Mouse (Mus musculus): ENCODE results near the gene Zzz3. TPM values are rescaled to one million over a fixed set of nuclear protein-coding genes. Genes with fewer than 3 reads are reported as not detected.
A peak's percentile ranks its signal among the peaks of the same experiment; 100 is the strongest.
"Not testable (repeated sequence)": the region's sequence is repeated elsewhere in the genome, so short reads cannot be mapped to it uniquely, and the experiment has no call there.

Gene Zzz3
- total RNA-seq, 1 experiment from 2014 or later: 57.3 TPM

GRCm38 (mm10) chr3:152458875-152459274 is 63.6 kb downstream of the Zzz3 start:
- not testable (repeated sequence) for ATAC-seq (replicated peaks; ENCODE audit: insufficient number of reproducible peaks, low FRiP score, low TSS enrichment, poor library complexity, severe bottlenecking)

- ATAC-seq (replicated peaks; ENCODE audit: insufficient number of reproducible peaks, low FRiP score, low TSS enrichment, poor library complexity, severe bottlenecking): no peak
Measured at GRCm38 (mm10) chr3:152460802-152461201, 65.5 kb downstream of the Zzz3 start.

- ATAC-seq (replicated peaks; ENCODE audit: insufficient number of reproducible peaks, low FRiP score, low TSS enrichment, poor library complexity, severe bottlenecking): no peak
Measured at GRCm38 (mm10) chr3:152462038-152462547, 66.8 kb downstream of the Zzz3 start.

GRCm38 (mm10) chr3:152462900-152463299 is 67.6 kb downstream of the Zzz3 start:
- ATAC-seq (replicated peaks; ENCODE audit: insufficient number of reproducible peaks, low FRiP score, low TSS enrichment, poor library complexity, severe bottlenecking): no peak

GRCm38 (mm10) chr3:152464462-152464861 is 69.2 kb downstream of the Zzz3 start:
- no peak for ATAC-seq (replicated peaks; ENCODE audit: insufficient number of reproducible peaks, low FRiP score, low TSS enrichment, poor library complexity, severe bottlenecking)

GRCm38 (mm10) chr3:152465338-152465737 is 70.1 kb downstream of the Zzz3 start:
- no peak for ATAC-seq (replicated peaks; ENCODE audit: insufficient number of reproducible peaks, low FRiP score, low TSS enrichment, poor library complexity, severe bottlenecking)

GRCm38 (mm10) chr3:152466849-152467248 is 71.6 kb downstream of the Zzz3 start:
- ATAC-seq (replicated peaks; ENCODE audit: insufficient number of reproducible peaks, low FRiP score, low TSS enrichment, poor library complexity, severe bottlenecking): no peak

GRCm38 (mm10) chr3:152467312-152467711 is 72.0 kb downstream of the Zzz3 start:
- ATAC-seq (replicated peaks; ENCODE audit: insufficient number of reproducible peaks, low FRiP score, low TSS enrichment, poor library complexity, severe bottlenecking): no peak

- ATAC-seq (replicated peaks; ENCODE audit: insufficient number of reproducible peaks, low FRiP score, low TSS enrichment, poor library complexity, severe bottlenecking): no peak
Measured at GRCm38 (mm10) chr3:152468032-152468431, 72.8 kb downstream of the Zzz3 start.

- ATAC-seq (replicated peaks; ENCODE audit: insufficient number of reproducible peaks, low FRiP score, low TSS enrichment, poor library complexity, severe bottlenecking): no peak
Measured at GRCm38 (mm10) chr3:152468569-152469041, 73.3 kb downstream of the Zzz3 start.

- ATAC-seq (replicated peaks; ENCODE audit: insufficient number of reproducible peaks, low FRiP score, low TSS enrichment, poor library complexity, severe bottlenecking): no peak
Measured at GRCm38 (mm10) chr3:152469423-152470200, 74.3 kb downstream of the Zzz3 start.

- ATAC-seq (replicated peaks; ENCODE audit: insufficient number of reproducible peaks, low FRiP score, low TSS enrichment, poor library complexity, severe bottlenecking): no peak
Measured at GRCm38 (mm10) chr3:152470347-152470746, 75.1 kb downstream of the Zzz3 start.

GRCm38 (mm10) chr3:152472676-152473075 is 77.4 kb downstream of the Zzz3 start:
- ATAC-seq (replicated peaks; ENCODE audit: insufficient number of reproducible peaks, low FRiP score, low TSS enrichment, poor library complexity, severe bottlenecking): no peak

- 0 out of 2 replicates have a peak, but pooled peaks have one; percentile 18 for ATAC-seq (replicated peaks; ENCODE audit: insufficient number of reproducible peaks, low FRiP score, low TSS enrichment, poor library complexity, severe bottlenecking)
Measured at GRCm38 (mm10) chr3:152474582-152475277, 79.5 kb downstream of the Zzz3 start.

- no peak for ATAC-seq (replicated peaks; ENCODE audit: insufficient number of reproducible peaks, low FRiP score, low TSS enrichment, poor library complexity, severe bottlenecking)
Measured at GRCm38 (mm10) chr3:152475278-152475669, 80.0 kb downstream of the Zzz3 start.

GRCm38 (mm10) chr3:152475894-152476293 is 80.6 kb downstream of the Zzz3 start:
- no peak for ATAC-seq (replicated peaks; ENCODE audit: insufficient number of reproducible peaks, low FRiP score, low TSS enrichment, poor library complexity, severe bottlenecking)

GRCm38 (mm10) chr3:152477796-152478527 is 82.7 kb downstream of the Zzz3 start:
- ATAC-seq (replicated peaks; ENCODE audit: insufficient number of reproducible peaks, low FRiP score, low TSS enrichment, poor library complexity, severe bottlenecking): peak; percentile 54

GRCm38 (mm10) chr3:152478599-152479435 is 83.5 kb downstream of the Zzz3 start:
- ATAC-seq (replicated peaks; ENCODE audit: insufficient number of reproducible peaks, low FRiP score, low TSS enrichment, poor library complexity, severe bottlenecking): peak; percentile 32
